Mouse (Mus musculus): ENCODE measurements around the gene Med21. TPM values are rescaled to one million over a fixed set of nuclear protein-coding genes. Genes with fewer than 3 reads are reported as not detected.

The Med21 gene
- polyA plus RNA-seq, 1 experiment from 2014 or later = 133 TPM

GRCm38 (mm10) chr6:146650013-146650412 is 7.7 kb downstream of the Med21 start:
- Histone ChIP-seq H3K4me1 (ENCODE audit: control insufficient read depth, insufficient read depth, low read length) (peaks cover 4% of the 10 kb centered on the region), H3K9ac (ENCODE audit: low read depth, low read length) (no peak overlapping the region), H3K27me3 (ENCODE audit: control insufficient read depth, insufficient read depth, low read length) (no peaks in the 10 kb centered on the region), H3K36me3 (ENCODE audit: control insufficient read depth, insufficient read depth, low read length) (no peaks in the 10 kb centered on the region; the same call in 1 of the 2 replicates), H3K27ac (ENCODE audit: low read depth, low read length) (no peak overlapping the region), H3K9me3 (replicated peaks; ENCODE audit: control insufficient read depth, low read length) (no peaks in the 10 kb centered on the region), H3K4me3 (ENCODE audit: low read depth, low read length) (no peak overlapping the region), H3K4me2 (no peak overlapping the region)
- 84% methylated on average over 2 of the region's 2 CpGs for WGBS (ENCODE audit: insufficient replicate concordance)
- ATAC-seq (replicated peaks; ENCODE audit: insufficient number of reproducible peaks, low FRiP score, low TSS enrichment) = no peak

GRCm38 (mm10) chr6:146651431-146651830 is 9.1 kb downstream of the Med21 start:
- ATAC-seq (replicated peaks; ENCODE audit: insufficient number of reproducible peaks, low FRiP score, low TSS enrichment) = no peak
- no peaks in the 10 kb centered on the region; the same call in 1 of the 2 replicates for H3K36me3 ChIP-seq (ENCODE audit: control insufficient read depth, insufficient read depth, low read length)
- peaks cover 4% of the 10 kb centered on the region for H3K4me1 ChIP-seq (ENCODE audit: control insufficient read depth, insufficient read depth, low read length)
- no peak overlapping the region for H3K9ac ChIP-seq (ENCODE audit: low read depth, low read length)
- no peak overlapping the region for H3K4me2 ChIP-seq
- no peak overlapping the region for H3K27ac ChIP-seq (ENCODE audit: low read depth, low read length)
- H3K4me3 ChIP-seq (ENCODE audit: low read depth, low read length) = no peak overlapping the region
- no peaks in the 10 kb centered on the region for H3K27me3 ChIP-seq (ENCODE audit: control insufficient read depth, insufficient read depth, low read length)
- H3K9me3 ChIP-seq (replicated peaks; ENCODE audit: control insufficient read depth, low read length) = no peaks in the 10 kb centered on the region

GRCm38 (mm10) chr6:146653197-146653596 is 10.8 kb downstream of the Med21 start:
- no peak overlapping the region for H3K4me3 ChIP-seq (ENCODE audit: low read depth, low read length)
- H3K27me3 ChIP-seq (ENCODE audit: control insufficient read depth, insufficient read depth, low read length) = no peaks in the 10 kb centered on the region
- no peak overlapping the region for H3K27ac ChIP-seq (ENCODE audit: low read depth, low read length)
- no peaks in the 10 kb centered on the region for H3K9me3 ChIP-seq (replicated peaks; ENCODE audit: control insufficient read depth, low read length)
- H3K9ac ChIP-seq (ENCODE audit: low read depth, low read length) = no peak overlapping the region
- peaks cover 4% of the 10 kb centered on the region for H3K4me1 ChIP-seq (ENCODE audit: control insufficient read depth, insufficient read depth, low read length)
- H3K36me3 ChIP-seq (ENCODE audit: control insufficient read depth, insufficient read depth, low read length) = no peaks in the 10 kb centered on the region; the same call in 1 of the 2 replicates
- H3K4me2 ChIP-seq = no peak overlapping the region
- WGBS (ENCODE audit: insufficient replicate concordance) = 23% methylated on average over 3 of the region's 3 CpGs
- no peak for ATAC-seq (replicated peaks; ENCODE audit: insufficient number of reproducible peaks, low FRiP score, low TSS enrichment)

GRCm38 (mm10) chr6:146660591-146660990 is 18.2 kb downstream of the Med21 start:
- Histone ChIP-seq H3K27me3 (ENCODE audit: control insufficient read depth, insufficient read depth, low read length) (no peaks in the 10 kb centered on the region), H3K27ac (ENCODE audit: low read depth, low read length) (no peak overlapping the region), H3K36me3 (ENCODE audit: control insufficient read depth, insufficient read depth, low read length) (no peaks in the 10 kb centered on the region), H3K4me3 (ENCODE audit: low read depth, low read length) (no peak overlapping the region), H3K9ac (ENCODE audit: low read depth, low read length) (no peak overlapping the region), H3K4me1 (ENCODE audit: control insufficient read depth, insufficient read depth, low read length) (peaks cover 9% of the 10 kb centered on the region; the same call in 1 of the 2 replicates), H3K4me2 (no peak overlapping the region), H3K9me3 (replicated peaks; ENCODE audit: control insufficient read depth, low read length) (no peaks in the 10 kb centered on the region)
- ATAC-seq (replicated peaks; ENCODE audit: insufficient number of reproducible peaks, low FRiP score, low TSS enrichment) = 0 out of 2 replicates have a peak, but pooled peaks have one; percentile 39
- 47% methylated on average over 2 of the region's 2 CpGs for WGBS (ENCODE audit: insufficient replicate concordance)

GRCm38 (mm10) chr6:146661655-146662054 is 19.3 kb downstream of the Med21 start:
- WGBS (ENCODE audit: insufficient replicate concordance) = 80% methylated on average over 5 of the region's 5 CpGs
- Histone ChIP-seq H3K4me2 (no peak overlapping the region), H3K4me1 (ENCODE audit: control insufficient read depth, insufficient read depth, low read length) (peaks cover 9% of the 10 kb centered on the region; the same call in 1 of the 2 replicates), H3K27ac (ENCODE audit: low read depth, low read length) (no peak overlapping the region), H3K36me3 (ENCODE audit: control insufficient read depth, insufficient read depth, low read length) (no peaks in the 10 kb centered on the region), H3K9me3 (replicated peaks; ENCODE audit: control insufficient read depth, low read length) (no peaks in the 10 kb centered on the region), H3K4me3 (ENCODE audit: low read depth, low read length) (no peak overlapping the region), H3K9ac (ENCODE audit: low read depth, low read length) (no peak overlapping the region), H3K27me3 (ENCODE audit: control insufficient read depth, insufficient read depth, low read length) (no peaks in the 10 kb centered on the region)
- ATAC-seq (replicated peaks; ENCODE audit: insufficient number of reproducible peaks, low FRiP score, low TSS enrichment) = no peak

- Histone ChIP-seq H3K27ac (ENCODE audit: low read depth, low read length) (no peak overlapping the region), H3K4me1 (ENCODE audit: control insufficient read depth, insufficient read depth, low read length) (peaks cover 9% of the 10 kb centered on the region; the same call in 1 of the 2 replicates), H3K4me3 (ENCODE audit: low read depth, low read length) (no peak overlapping the region), H3K27me3 (ENCODE audit: control insufficient read depth, insufficient read depth, low read length) (no peaks in the 10 kb centered on the region), H3K9ac (ENCODE audit: low read depth, low read length) (no peak overlapping the region), H3K9me3 (replicated peaks; ENCODE audit: control insufficient read depth, low read length) (no peaks in the 10 kb centered on the region), H3K36me3 (ENCODE audit: control insufficient read depth, insufficient read depth, low read length) (no peaks in the 10 kb centered on the region), H3K4me2 (no peak overlapping the region)
- 36% methylated on average over 5 of the region's 5 CpGs for WGBS (ENCODE audit: insufficient replicate concordance)
- ATAC-seq (replicated peaks; ENCODE audit: insufficient number of reproducible peaks, low FRiP score, low TSS enrichment) = no peak
These were observed 20.3 kb downstream of the Med21 start for GRCm38 (mm10) chr6:146662679-146663078.

- WGBS (ENCODE audit: insufficient replicate concordance) = 46% methylated on average over 5 of the region's 5 CpGs
- Histone ChIP-seq H3K9me3 (replicated peaks; ENCODE audit: control insufficient read depth, low read length) (no peaks in the 10 kb centered on the region), H3K27me3 (ENCODE audit: control insufficient read depth, insufficient read depth, low read length) (no peaks in the 10 kb centered on the region), H3K4me3 (ENCODE audit: low read depth, low read length) (no peak overlapping the region), H3K27ac (ENCODE audit: low read depth, low read length) (peak overlapping the region; percentile 68), H3K4me2 (no peak overlapping the region), H3K4me1 (ENCODE audit: control insufficient read depth, insufficient read depth, low read length) (peaks cover 12% of the 10 kb centered on the region; the same call in 1 of the 2 replicates), H3K36me3 (ENCODE audit: control insufficient read depth, insufficient read depth, low read length) (no peaks in the 10 kb centered on the region), H3K9ac (ENCODE audit: low read depth, low read length) (no peak overlapping the region)
- ATAC-seq (replicated peaks; ENCODE audit: insufficient number of reproducible peaks, low FRiP score, low TSS enrichment) = no peak
These were observed 21.8 kb downstream of the Med21 start for GRCm38 (mm10) chr6:146664116-146664515.

GRCm38 (mm10) chr6:146664917-146665316 is 22.6 kb downstream of the Med21 start:
- Histone ChIP-seq H3K9me3 (replicated peaks; ENCODE audit: control insufficient read depth, low read length) (no peaks in the 10 kb centered on the region), H3K27ac (ENCODE audit: low read depth, low read length) (peak overlapping the region; percentile 68; the same call in 1 of the 2 replicates), H3K4me1 (ENCODE audit: control insufficient read depth, insufficient read depth, low read length) (peaks cover 12% of the 10 kb centered on the region; the same call in 1 of the 2 replicates), H3K4me3 (ENCODE audit: low read depth, low read length) (no peak overlapping the region), H3K9ac (ENCODE audit: low read depth, low read length) (no peak overlapping the region), H3K4me2 (no peak overlapping the region), H3K27me3 (ENCODE audit: control insufficient read depth, insufficient read depth, low read length) (no peaks in the 10 kb centered on the region), H3K36me3 (ENCODE audit: control insufficient read depth, insufficient read depth, low read length) (no peaks in the 10 kb centered on the region)
- no peak for ATAC-seq (replicated peaks; ENCODE audit: insufficient number of reproducible peaks, low FRiP score, low TSS enrichment)
- WGBS (ENCODE audit: insufficient replicate concordance) = 91% methylated on average over 5 of the region's 5 CpGs

- 69% methylated on average over 2 of the region's 2 CpGs for WGBS (ENCODE audit: insufficient replicate concordance)
- no peak for ATAC-seq (replicated peaks; ENCODE audit: insufficient number of reproducible peaks, low FRiP score, low TSS enrichment)
These were observed 23.1 kb downstream of the Med21 start for GRCm38 (mm10) chr6:146665408-146665807.

More at GRCm38 (mm10) chr6:146665408-146665807, 23.1 kb downstream of the Med21 start:
- H3K4me2 ChIP-seq = no peak overlapping the region
- H3K27ac ChIP-seq (ENCODE audit: low read depth, low read length) = no peak overlapping the region
- H3K36me3 ChIP-seq (ENCODE audit: control insufficient read depth, insufficient read depth, low read length) = no peaks in the 10 kb centered on the region
- H3K4me3 ChIP-seq (ENCODE audit: low read depth, low read length) = no peak overlapping the region
- no peak overlapping the region for H3K9ac ChIP-seq (ENCODE audit: low read depth, low read length)
- no peaks in the 10 kb centered on the region for H3K27me3 ChIP-seq (ENCODE audit: control insufficient read depth, insufficient read depth, low read length)
- no peaks in the 10 kb centered on the region; the same call in 1 of the 2 replicates for H3K9me3 ChIP-seq (replicated peaks; ENCODE audit: control insufficient read depth, low read length)
- peaks cover 12% of the 10 kb centered on the region; the same call in 1 of the 2 replicates for H3K4me1 ChIP-seq (ENCODE audit: control insufficient read depth, insufficient read depth, low read length)

All from heart, embryonic 11.5 days (tissue).